Mouse (Mus musculus) erythroblast, embryonic 14.5 days (primary cell): ENCODE results near the gene Msln. TPM values are rescaled to one million over a fixed set of nuclear protein-coding genes. Genes with fewer than 3 reads are reported as not detected.
"Not testable (repeated sequence)": the region's sequence is repeated elsewhere in the genome, so short reads cannot be mapped to it uniquely, and the experiment has no call there.

Experiments
- H3K27me3 ChIP-seq: 2 replicates; pipeline ENCODE4 v1.6.1; 2012; ENCODE audit warnings: inconsistent platforms; ENCODE audit not compliant: control insufficient read depth
- H3K36me3 ChIP-seq: 2 replicates; pipeline ENCODE4 v1.6.1; 2012; ENCODE audit warnings: mild to moderate bottlenecking, inconsistent platforms; ENCODE audit not compliant: control insufficient read depth
- H3K4me1 ChIP-seq: 2 replicates; pipeline ENCODE4 v1.6.1; 2012; ENCODE audit warnings: inconsistent platforms; ENCODE audit not compliant: control insufficient read depth
- H3K4me3 ChIP-seq: replicated peaks from 2 replicates; pipeline ENCODE3; 2012; ENCODE audit warnings: moderate library complexity, mild to moderate bottlenecking, inconsistent platforms
- H3K9me3 ChIP-seq: 2 replicates; pipeline ENCODE4 v1.6.1; 2012; ENCODE audit warnings: low read length, inconsistent platforms, mixed read lengths; ENCODE audit not compliant: control insufficient read depth
- GATA1 ChIP-seq: IDR thresholded peaks from 2 replicates; pipeline ENCODE4 v1.6.1; 2012; ENCODE audit warnings: low read length, inconsistent platforms, mixed read lengths
- TAL1 ChIP-seq: IDR thresholded peaks from 3 replicates; pipeline ENCODE4 v1.6.1; 2012; ENCODE audit warnings: low read length, inconsistent platforms, mixed read lengths
- polyA plus RNA-seq: library from polyadenylated mRNA; stranded (reverse); fragments of >175 nt; gene quantifications from 2 replicates; pipeline ENCODE4 v1.2.3, GENCODE M21; 2012

Gene Msln
- polyA plus RNA-seq, 1 experiment = not detected

DNA sequence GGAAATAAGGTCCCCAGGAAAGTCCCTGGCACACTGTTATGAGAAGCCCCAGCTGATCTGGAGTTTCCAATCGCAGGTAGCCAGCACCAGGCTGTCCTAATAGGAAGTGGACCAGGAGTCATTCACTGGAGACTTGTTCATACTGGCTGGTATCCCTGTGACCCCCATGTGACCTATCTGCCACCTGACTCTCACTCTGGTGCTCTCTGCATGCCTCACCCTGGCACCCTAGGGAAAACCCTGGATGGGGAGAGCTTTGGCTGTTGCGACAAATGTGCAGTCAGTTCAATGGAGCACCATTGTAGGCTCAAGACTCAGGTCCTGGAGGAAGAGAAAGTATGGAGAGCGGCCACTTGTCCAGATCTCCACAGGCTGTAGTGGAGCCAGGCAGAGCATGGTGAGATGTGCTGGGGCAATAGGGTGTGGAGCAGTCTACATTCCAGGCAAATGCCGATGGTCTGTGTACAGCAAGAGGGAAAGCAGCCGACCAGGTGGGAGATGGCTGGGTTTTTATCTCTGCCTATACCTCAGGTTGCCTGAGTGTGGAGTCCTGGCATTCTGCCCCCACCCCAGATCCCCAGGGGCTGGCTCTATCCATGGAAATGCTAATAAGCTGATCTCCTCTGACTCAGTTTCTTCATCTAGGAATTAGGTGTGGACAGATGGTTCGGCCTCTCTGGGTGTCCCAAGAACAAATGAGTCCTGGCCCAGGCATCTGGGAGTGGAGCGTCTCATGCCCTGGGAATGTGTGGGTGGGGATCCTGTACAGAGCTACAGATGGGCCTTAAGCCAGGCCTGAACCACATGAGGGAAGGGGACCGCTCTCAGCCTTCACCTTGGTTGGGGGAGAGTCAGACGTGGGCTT lies 2.4 kb upstream of the Msln start:
- no peak overlapping the region for H3K4me3 ChIP-seq
- H3K9me3 ChIP-seq = no peaks in the 10 kb centered on the region
- no peaks in the 10 kb centered on the region for H3K4me1 ChIP-seq
- H3K36me3 ChIP-seq = no peaks in the 10 kb centered on the region
- 0 out of 2 replicates have a peak, but pooled peaks cover 3% of the 10 kb centered on the region for H3K27me3 ChIP-seq
- TF ChIP-seq GATA1 = no peak
- TF ChIP-seq TAL1 = no peak

DNA sequence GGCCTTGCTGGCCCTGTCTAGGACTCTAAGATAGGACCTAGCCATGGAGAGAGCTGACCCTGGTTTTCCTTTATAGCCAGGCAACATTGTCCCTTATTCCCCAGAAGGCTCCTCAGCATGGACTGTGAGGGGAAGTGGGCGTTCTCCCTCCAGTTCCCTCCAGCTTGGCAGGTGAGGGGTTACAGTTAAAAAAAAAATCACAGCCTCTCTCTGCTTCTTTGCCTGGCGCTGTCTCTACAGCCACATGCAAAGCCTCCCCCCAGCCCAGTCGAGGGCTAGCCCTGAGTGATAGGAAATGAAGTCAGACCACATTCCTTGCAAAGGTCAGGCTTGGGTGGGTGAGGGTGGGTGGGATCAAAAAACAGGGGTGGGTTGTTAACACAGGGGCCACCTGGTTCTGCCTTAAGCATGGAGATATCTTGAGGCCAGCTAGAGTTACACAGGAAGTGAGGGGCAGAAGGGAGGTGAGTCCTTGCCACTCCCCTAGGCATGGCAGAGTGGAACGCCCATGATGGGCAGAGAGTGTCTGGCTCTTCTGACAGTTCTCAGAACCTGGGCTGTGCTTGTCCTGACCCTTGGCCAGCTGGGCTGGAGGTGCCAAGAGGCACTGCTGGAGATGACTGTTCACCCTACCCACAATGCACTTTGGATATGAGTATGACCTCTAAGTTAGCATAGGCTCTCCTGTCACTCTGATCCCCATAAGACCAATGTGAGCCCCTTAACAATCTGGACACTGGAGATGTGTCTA lies 1.6 kb upstream of the Msln start:
- TF ChIP-seq TAL1 (no peak), GATA1 (no peak)
- Histone ChIP-seq H3K27me3 (0 out of 2 replicates have a peak, but pooled peaks cover 3% of the 10 kb centered on the region), H3K36me3 (no peaks in the 10 kb centered on the region), H3K9me3 (no peaks in the 10 kb centered on the region), H3K4me1 (no peaks in the 10 kb centered on the region), H3K4me3 (no peak overlapping the region)

DNA sequence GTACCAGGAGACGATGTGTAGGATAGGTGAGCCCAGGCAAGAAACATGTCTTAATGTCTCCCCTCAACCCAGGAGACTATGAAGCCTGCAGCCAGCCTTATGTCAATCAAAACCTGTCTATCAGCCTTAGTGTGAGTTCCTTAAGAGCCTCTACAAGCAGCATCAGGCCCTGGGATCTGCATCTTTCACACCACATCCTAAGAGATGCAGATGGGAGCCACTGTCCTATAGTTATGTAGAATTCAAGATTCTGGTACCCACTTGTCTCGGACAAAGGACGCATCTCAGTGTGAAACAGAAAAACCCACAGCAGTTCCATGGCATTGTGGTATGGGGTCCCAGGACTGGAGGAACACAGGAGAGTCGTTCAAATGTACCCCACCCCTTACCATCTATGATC lies 908 bp upstream of the Msln start:
- Histone ChIP-seq H3K4me1 (no peaks in the 10 kb centered on the region), H3K4me3 (no peak overlapping the region), H3K27me3 (0 out of 2 replicates have a peak, but pooled peaks cover 3% of the 10 kb centered on the region), H3K36me3 (no peaks in the 10 kb centered on the region), H3K9me3 (no peaks in the 10 kb centered on the region)
- TF ChIP-seq GATA1 (no peak), TAL1 (no peak)

DNA sequence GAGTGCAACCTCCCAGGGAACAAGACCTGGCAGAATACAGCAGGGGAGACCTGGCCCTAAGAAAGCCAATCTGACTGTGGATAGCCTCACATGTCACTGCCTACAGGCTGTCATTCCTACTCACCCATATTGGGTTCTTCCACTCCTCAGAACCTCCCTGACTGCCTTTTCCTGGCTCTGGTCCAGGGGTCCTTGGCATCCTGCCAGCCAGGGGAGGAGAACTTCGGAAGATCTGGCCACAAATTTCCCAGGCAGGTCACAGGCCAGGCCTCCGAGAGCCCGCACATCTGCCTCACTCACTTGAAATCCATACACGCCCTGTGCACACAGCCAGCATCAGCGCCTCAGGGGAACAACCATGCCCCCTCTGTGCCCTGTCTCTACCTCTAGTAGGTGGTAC lies 2.7 kb downstream of the Msln start:
- Histone ChIP-seq H3K27me3 (no peaks in the 10 kb centered on the region), H3K9me3 (no peaks in the 10 kb centered on the region), H3K4me1 (no peaks in the 10 kb centered on the region), H3K36me3 (no peaks in the 10 kb centered on the region), H3K4me3 (no peak overlapping the region)
- no peak for TF ChIP-seq TAL1

DNA sequence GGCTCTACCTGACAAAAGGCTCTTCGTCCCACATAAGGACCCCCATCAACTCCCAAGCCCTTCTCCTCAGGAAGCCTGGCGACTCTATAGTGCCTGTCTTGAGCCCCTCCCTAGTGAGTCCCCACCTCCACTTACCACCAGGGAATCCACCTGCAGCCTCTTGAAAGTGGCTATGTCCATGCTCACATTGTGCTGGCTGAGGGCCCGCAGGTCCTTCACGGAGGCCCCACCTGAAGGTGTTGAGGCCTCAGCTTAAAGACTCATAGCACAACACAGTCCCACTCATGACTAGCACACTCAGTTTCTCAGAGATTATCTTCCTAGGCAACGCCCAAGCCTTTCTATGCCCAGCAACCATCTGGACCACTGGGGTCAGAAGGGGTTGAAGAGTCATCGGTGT lies 4.9 kb downstream of the Msln start:
- Histone ChIP-seq H3K4me3 (no peak overlapping the region), H3K9me3 (no peaks in the 10 kb centered on the region), H3K36me3 (no peaks in the 10 kb centered on the region), H3K27me3 (no peaks in the 10 kb centered on the region), H3K4me1 (no peaks in the 10 kb centered on the region)
- TF ChIP-seq GATA1 (no peak), TAL1 (no peak)

DNA sequence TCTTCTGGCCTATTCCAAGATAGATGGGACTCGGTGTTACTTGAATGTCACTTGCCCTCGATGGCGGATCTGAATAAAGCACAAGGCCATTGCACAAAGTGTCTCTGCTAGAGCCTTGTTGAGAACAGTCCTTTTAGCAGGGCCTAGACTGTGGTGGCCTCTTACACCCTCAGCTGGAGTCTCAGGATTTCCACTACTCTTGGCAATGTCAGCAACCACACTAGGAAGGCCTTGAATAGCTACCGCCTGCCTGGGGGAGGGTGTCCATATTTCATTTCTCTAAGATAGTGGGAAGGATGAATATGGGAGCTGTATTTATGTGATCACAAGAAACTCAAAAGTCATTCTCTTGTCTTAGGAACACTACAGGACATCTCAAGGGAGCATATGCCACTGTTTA lies 5.9 kb downstream of the Msln start:
- Histone ChIP-seq H3K27me3 (no peaks in the 10 kb centered on the region), H3K4me1 (no peaks in the 10 kb centered on the region), H3K9me3 (no peaks in the 10 kb centered on the region), H3K36me3 (no peaks in the 10 kb centered on the region), H3K4me3 (no peak overlapping the region)
- TF ChIP-seq TAL1 (no peak), GATA1 (no peak)

DNA sequence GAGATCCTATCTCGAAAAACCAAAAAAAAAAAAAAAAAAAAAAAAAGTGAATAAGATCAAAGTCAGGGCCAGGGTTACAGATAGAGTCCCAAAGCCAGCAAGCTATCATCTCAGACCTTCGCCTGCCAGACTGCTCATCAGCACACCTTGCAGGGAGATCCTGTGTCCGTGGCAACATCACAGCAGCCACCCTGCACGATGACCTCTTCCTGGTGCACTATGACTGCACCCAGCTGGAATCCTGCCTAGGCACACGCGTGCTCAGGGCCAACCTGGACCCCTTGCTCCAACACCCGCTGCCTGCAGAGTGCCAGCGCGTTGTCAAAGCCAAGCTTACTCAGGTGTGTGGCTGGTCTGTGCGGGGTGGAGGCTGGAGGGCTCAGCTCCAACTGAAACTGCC lies 9.9 kb downstream of the Msln start:
- TF ChIP-seq TAL1 (no peak; the same call in 2 of the 3 replicates), GATA1 (no peak)
- H3K36me3 ChIP-seq = no peaks in the 10 kb centered on the region

DNA sequence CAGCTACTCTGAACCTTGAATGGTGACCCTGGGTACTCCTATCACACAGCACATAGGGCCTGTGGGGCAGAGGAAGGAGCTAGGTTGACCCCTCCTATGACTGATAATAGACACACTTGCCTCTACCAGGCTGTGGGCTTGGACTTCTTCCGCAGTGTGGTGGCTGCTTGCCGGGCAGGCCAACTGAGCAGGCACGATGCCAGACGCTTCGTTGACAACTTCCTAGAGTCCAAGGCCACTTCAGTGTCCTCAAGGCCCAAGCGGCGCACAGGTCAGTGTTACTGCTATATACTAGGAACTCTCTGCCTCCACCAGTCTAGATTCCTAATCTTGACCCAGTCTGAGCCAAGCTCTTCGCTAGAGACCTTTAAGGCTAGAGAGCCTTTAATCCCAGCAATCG lies 10.3 kb downstream of the Msln start:
- no peaks in the 10 kb centered on the region; the same call in 1 of the 2 replicates for H3K27me3 ChIP-seq
- H3K36me3 ChIP-seq = no peaks in the 10 kb centered on the region

More for the DNA sequence above, 9.9 kb downstream of the Msln start:
- no peaks in the 10 kb centered on the region for H3K4me1 ChIP-seq
- H3K27me3 ChIP-seq = no peaks in the 10 kb centered on the region; the same call in 1 of the 2 replicates
- H3K9me3 ChIP-seq = no peaks in the 10 kb centered on the region
- no peak overlapping the region for H3K4me3 ChIP-seq

DNA sequence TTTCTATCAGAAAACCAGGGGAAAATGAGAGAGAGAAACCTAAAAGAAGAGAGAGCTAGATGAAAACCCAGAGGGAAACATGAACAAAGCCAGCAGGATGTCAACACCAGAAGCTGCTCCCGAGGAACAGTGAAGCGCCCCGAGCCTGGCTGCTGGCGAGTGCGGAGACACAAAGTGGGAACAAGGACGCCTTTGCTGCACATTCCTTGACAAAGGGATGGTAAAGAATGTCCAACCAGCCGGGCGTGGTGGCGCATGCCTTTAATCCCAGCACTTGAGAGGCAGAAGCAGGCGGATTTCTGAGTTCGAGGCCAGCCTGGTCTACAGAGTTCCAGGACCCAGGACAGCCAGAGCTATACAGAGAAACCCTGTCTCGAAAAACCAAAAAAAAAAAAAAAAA lies 12.7 kb downstream of the Msln start:
- H3K36me3 ChIP-seq, H3K4me1 ChIP-seq, H3K27me3 ChIP-seq, H3K4me3 ChIP-seq, H3K9me3 ChIP-seq: not testable (repeated sequence)

More for the DNA sequence above, 10.3 kb downstream of the Msln start:
- no peaks in the 10 kb centered on the region for H3K4me1 ChIP-seq
- H3K4me3 ChIP-seq = no peak overlapping the region
- no peaks in the 10 kb centered on the region for H3K9me3 ChIP-seq
- TF ChIP-seq TAL1 = no peak
- TF ChIP-seq GATA1 = no peak

DNA sequence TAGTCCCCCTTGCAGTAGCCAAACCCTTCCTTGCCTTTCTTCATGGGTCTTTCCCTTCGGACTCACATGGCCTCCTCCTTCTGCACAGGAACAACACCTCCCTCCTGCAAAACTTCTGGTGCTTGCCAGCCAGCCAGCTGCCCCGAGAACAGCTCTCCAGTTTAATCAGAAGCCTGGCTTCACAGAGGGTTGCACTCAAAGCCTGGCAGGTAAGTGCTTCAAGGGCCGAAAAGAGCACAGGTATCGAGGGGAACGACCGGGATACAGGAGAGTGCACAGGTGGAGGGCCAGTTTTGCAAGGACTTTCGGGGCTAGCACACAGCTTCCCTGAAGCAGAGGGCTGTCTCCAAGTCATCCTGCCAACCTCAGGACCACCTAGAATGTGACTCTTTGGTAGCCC lies 15.3 kb downstream of the Msln start:
- H3K27me3 ChIP-seq = no peaks in the 10 kb centered on the region; the same call in 1 of the 2 replicates
- no peak for TF ChIP-seq TAL1
- no peak for TF ChIP-seq GATA1

More for the DNA sequence above, 15.3 kb downstream of the Msln start:
- Histone ChIP-seq H3K36me3 (no peaks in the 10 kb centered on the region), H3K4me3 (no peak overlapping the region), H3K9me3 (no peaks in the 10 kb centered on the region), H3K4me1 (no peaks in the 10 kb centered on the region)
